Mouse (Mus musculus): Measurements from ENCODE around the gene Atp5s. TPM values are rescaled to one million over a fixed set of nuclear protein-coding genes. Genes with fewer than 3 reads are reported as not detected.
A peak's percentile ranks its signal among the peaks of the same experiment; 100 is the strongest.

Gene Atp5s
- polyA plus RNA-seq, 1 experiment = 93.4 TPM

DNA sequence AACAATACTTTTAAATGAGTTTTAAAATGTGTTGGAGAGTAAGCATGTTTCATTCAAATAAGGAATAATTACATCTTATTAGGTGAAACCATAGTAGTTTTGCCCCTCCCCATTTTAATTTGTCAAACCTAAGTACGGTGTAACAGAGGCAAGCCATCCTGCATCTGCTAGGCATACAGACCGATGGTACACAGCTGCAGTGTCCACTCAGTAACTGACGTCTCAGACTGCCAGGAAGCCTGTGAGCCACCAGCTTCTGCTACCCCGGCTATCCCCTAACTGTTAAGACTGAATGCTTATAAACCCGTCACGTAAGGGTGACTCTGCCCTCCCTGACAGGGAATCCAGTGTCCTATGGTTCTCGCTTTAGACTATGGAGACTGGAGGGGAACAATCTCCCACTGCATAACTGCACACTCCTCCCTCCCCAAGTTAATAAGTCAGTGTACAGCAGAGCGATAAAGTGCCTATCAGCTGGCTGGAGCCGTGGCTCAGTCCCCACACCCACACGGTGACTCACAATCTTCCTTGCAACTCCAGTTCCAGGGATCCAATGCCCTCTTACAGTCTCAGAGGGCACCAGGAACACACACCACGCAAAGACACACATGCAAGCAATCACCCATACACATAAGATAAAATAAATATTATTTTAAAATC is 19.8 kb upstream of the Atp5s start:
- TF ChIP-seq CTCF (IDR thresholded peaks at IDR 0.05; ENCODE audit: control insufficient read depth, insufficient read depth, insufficient replicate concordance, low read depth, low read length) (no peak), POLR2A (IDR thresholded peaks at IDR 0.05; ENCODE audit: control insufficient read depth, low read depth, low read length) (no peak)

GRCm38 (mm10) chr12:69713628-69714027 is 11.1 kb upstream of the Atp5s start:
- H3K4me3 ChIP-seq (ENCODE audit: control insufficient read depth, low read depth, low read length) = no peak overlapping the region
- no peak overlapping the region for H3K27ac ChIP-seq (ENCODE audit: control insufficient read depth, insufficient read depth, low read depth, low read length)
- no peaks in the 10 kb centered on the region for H3K36me3 ChIP-seq (ENCODE audit: control insufficient read depth, insufficient read depth, low read length)
- H3K27me3 ChIP-seq (ENCODE audit: control insufficient read depth, insufficient read depth, low read length) = no peaks in the 10 kb centered on the region
- H3K4me1 ChIP-seq (ENCODE audit: control insufficient read depth, insufficient read depth, low read length) = no peaks in the 10 kb centered on the region
- TF ChIP-seq CTCF (IDR thresholded peaks at IDR 0.05; ENCODE audit: control insufficient read depth, insufficient read depth, insufficient replicate concordance, low read depth, low read length) (no peak), POLR2A (IDR thresholded peaks at IDR 0.05; ENCODE audit: control insufficient read depth, low read depth, low read length) (no peak)

More for the DNA sequence above, 19.8 kb upstream of the Atp5s start:
- no peaks in the 10 kb centered on the region for H3K27me3 ChIP-seq (ENCODE audit: control insufficient read depth, insufficient read depth, low read length)
- no peak overlapping the region for H3K27ac ChIP-seq (ENCODE audit: control insufficient read depth, insufficient read depth, low read depth, low read length)
- H3K4me3 ChIP-seq (ENCODE audit: control insufficient read depth, low read depth, low read length) = no peak overlapping the region
- H3K36me3 ChIP-seq (ENCODE audit: control insufficient read depth, insufficient read depth, low read length) = no peaks in the 10 kb centered on the region
- H3K4me1 ChIP-seq (ENCODE audit: control insufficient read depth, insufficient read depth, low read length) = no peaks in the 10 kb centered on the region

DNA sequence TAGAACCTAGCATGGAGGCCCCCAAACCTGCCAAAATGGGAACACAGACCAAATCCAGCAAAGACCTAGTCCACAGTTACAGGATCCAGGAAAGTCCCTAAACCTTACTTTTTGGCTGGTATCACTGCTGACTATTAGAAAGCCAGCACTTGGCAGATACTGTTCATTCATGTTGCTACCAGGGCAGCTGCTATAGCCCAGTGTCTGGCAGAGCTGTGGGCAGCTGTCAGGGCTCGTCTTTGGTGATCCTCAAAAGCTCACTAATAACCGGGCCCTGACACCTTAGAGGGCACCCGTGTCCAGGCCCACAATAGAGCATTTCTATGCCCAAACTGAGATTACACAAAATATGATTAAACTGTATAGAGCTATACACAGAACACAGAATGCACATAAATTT is 1.9 kb upstream of the Atp5s start:
- Histone ChIP-seq H3K4me3 (ENCODE audit: control insufficient read depth, low read depth, low read length) (no peak overlapping the region), H3K27ac (ENCODE audit: control insufficient read depth, insufficient read depth, low read depth, low read length) (no peak overlapping the region), H3K27me3 (ENCODE audit: control insufficient read depth, insufficient read depth, low read length) (no peaks in the 10 kb centered on the region), H3K36me3 (ENCODE audit: control insufficient read depth, insufficient read depth, low read length) (no peaks in the 10 kb centered on the region), H3K4me1 (ENCODE audit: control insufficient read depth, insufficient read depth, low read length) (peaks cover 6% of the 10 kb centered on the region)
- no peak for TF ChIP-seq POLR2A (IDR thresholded peaks at IDR 0.05; ENCODE audit: control insufficient read depth, low read depth, low read length)
- no peak for TF ChIP-seq CTCF (IDR thresholded peaks at IDR 0.05; ENCODE audit: control insufficient read depth, insufficient read depth, insufficient replicate concordance, low read depth, low read length)

DNA sequence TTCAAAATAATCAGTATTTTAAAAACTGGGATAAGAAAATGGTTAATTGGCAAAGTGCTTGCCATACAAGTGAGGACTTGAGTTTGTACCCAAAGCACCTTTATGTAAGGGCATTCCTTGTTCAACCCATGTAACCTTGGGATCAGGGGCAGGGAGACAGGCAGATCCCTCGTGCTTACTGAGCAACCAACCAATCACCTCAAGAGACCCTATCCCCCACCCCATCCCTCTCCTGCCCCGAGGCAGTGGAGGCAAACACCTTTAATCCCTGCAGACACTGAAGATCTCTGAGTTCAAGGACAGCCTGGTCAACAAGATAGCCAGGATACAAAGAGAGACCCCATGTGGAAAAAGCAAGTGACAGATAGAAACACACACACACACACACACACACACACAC is 1.4 kb upstream of the Atp5s start:
- peak overlapping the region; percentile 95 for H3K4me3 ChIP-seq (ENCODE audit: control insufficient read depth, low read depth, low read length)
- TF ChIP-seq CTCF (IDR thresholded peaks at IDR 0.05; ENCODE audit: control insufficient read depth, insufficient read depth, insufficient replicate concordance, low read depth, low read length) (no peak), POLR2A (IDR thresholded peaks at IDR 0.05; ENCODE audit: control insufficient read depth, low read depth, low read length) (no peak)

DNA sequence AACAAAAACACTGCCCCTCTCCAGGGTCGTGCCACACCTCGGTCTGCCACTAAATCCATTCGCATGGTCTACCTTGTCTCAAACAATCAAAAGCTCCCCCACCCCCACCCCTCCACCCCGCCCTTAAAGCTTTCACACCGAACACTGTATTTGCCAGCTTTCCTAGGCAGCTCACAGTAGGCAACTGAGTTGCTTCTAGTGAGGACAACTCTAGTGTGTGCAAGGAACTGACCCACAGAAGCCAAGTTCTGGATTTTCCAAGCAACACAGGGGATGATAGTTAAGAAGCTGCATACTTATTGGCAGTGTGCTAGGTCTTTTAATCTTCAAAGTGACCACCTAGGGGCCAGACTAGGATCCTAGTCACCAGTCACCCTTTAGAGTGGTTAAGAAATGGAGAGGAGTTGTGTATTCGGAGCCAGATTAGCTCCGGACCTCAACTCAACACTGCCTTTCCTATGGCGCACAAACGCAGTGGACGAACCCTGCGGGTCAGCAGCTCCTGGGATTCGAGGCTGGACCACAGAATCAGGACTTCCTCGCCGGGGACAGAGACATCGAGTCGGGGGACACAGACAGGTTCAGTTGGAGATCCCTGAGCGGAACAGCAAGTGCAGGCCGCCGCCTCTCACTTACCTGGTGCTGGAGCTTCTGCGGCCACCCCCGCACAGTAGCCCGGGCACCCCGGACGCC is 586 bp upstream of the Atp5s start:
- TF ChIP-seq CTCF (IDR thresholded peaks at IDR 0.05; ENCODE audit: control insufficient read depth, insufficient read depth, insufficient replicate concordance, low read depth, low read length) (no peak), POLR2A (IDR thresholded peaks at IDR 0.05; ENCODE audit: control insufficient read depth, low read depth, low read length) (no peak)
- H3K4me3 ChIP-seq (ENCODE audit: control insufficient read depth, low read depth, low read length) = peak overlapping the region; percentile 95
- peaks cover 6% of the 10 kb centered on the region for H3K4me1 ChIP-seq (ENCODE audit: control insufficient read depth, insufficient read depth, low read length)
- H3K27ac ChIP-seq (ENCODE audit: control insufficient read depth, insufficient read depth, low read depth, low read length) = peak overlapping the region; percentile 78
- H3K36me3 ChIP-seq (ENCODE audit: control insufficient read depth, insufficient read depth, low read length) = no peaks in the 10 kb centered on the region; the same call in 1 of the 2 replicates
- H3K27me3 ChIP-seq (ENCODE audit: control insufficient read depth, insufficient read depth, low read length) = no peaks in the 10 kb centered on the region

More for the DNA sequence above, 1.4 kb upstream of the Atp5s start:
- Histone ChIP-seq H3K27ac (ENCODE audit: control insufficient read depth, insufficient read depth, low read depth, low read length) (no peak overlapping the region), H3K4me1 (ENCODE audit: control insufficient read depth, insufficient read depth, low read length) (peaks cover 6% of the 10 kb centered on the region), H3K27me3 (ENCODE audit: control insufficient read depth, insufficient read depth, low read length) (no peaks in the 10 kb centered on the region), H3K36me3 (ENCODE audit: control insufficient read depth, insufficient read depth, low read length) (no peaks in the 10 kb centered on the region)

DNA sequence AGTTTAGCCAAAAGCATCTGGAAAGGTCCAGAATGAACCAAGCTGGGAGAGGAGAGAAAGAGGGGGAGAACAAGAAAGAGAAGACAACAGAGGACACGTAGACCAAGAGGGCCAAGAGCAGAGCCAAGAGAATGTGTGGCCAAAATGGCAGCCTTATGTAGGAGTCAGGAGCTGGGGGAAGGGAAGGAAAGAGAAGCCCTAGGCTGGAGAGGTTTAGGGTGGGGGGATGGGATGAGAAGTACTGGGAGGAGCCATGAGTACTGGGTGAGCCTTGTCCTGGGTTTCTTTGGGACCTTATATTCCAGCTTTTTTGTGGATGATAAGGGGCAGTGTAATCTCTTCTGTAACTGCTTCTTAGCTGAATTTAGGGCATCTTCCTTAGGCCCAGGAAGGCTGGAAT is 4.5 kb downstream of the Atp5s start:
- no peak overlapping the region for H3K27ac ChIP-seq (ENCODE audit: control insufficient read depth, insufficient read depth, low read depth, low read length)

GRCm38 (mm10) chr12:69730306-69730705 is 5.6 kb downstream of the Atp5s start:
- no peaks in the 10 kb centered on the region; the same call in 1 of the 2 replicates for H3K36me3 ChIP-seq (ENCODE audit: control insufficient read depth, insufficient read depth, low read length)
- H3K27me3 ChIP-seq (ENCODE audit: control insufficient read depth, insufficient read depth, low read length) = no peaks in the 10 kb centered on the region
- H3K27ac ChIP-seq (ENCODE audit: control insufficient read depth, insufficient read depth, low read depth, low read length) = no peak overlapping the region
- H3K4me3 ChIP-seq (ENCODE audit: control insufficient read depth, low read depth, low read length) = no peak overlapping the region
- no peaks in the 10 kb centered on the region; the same call in 1 of the 2 replicates for H3K4me1 ChIP-seq (ENCODE audit: control insufficient read depth, insufficient read depth, low read length)
- TF ChIP-seq POLR2A (IDR thresholded peaks at IDR 0.05; ENCODE audit: control insufficient read depth, low read depth, low read length) (no peak), CTCF (IDR thresholded peaks at IDR 0.05; ENCODE audit: control insufficient read depth, insufficient read depth, insufficient replicate concordance, low read depth, low read length) (no peak)

More for the DNA sequence above, 4.5 kb downstream of the Atp5s start:
- H3K27me3 ChIP-seq (ENCODE audit: control insufficient read depth, insufficient read depth, low read length) = no peaks in the 10 kb centered on the region
- TF ChIP-seq CTCF (IDR thresholded peaks at IDR 0.05; ENCODE audit: control insufficient read depth, insufficient read depth, insufficient replicate concordance, low read depth, low read length) (no peak), POLR2A (IDR thresholded peaks at IDR 0.05; ENCODE audit: control insufficient read depth, low read depth, low read length) (no peak)
- no peak overlapping the region for H3K4me3 ChIP-seq (ENCODE audit: control insufficient read depth, low read depth, low read length)
- no peaks in the 10 kb centered on the region; the same call in 1 of the 2 replicates for H3K36me3 ChIP-seq (ENCODE audit: control insufficient read depth, insufficient read depth, low read length)
- no peaks in the 10 kb centered on the region; the same call in 1 of the 2 replicates for H3K4me1 ChIP-seq (ENCODE audit: control insufficient read depth, insufficient read depth, low read length)
